Mouse (Mus musculus) thymus, postnatal 25 days (tissue): ENCODE measurements around the gene Fnbp4.
"Not testable (repeated sequence)": the region's sequence is repeated elsewhere in the genome, so short reads cannot be mapped to it uniquely, and the experiment has no call there.

Experiments used
- DNase-seq: peaks from one replicate; pipeline ENCODE4 v3.0.0; 2022

The Fnbp4 gene

DNA sequence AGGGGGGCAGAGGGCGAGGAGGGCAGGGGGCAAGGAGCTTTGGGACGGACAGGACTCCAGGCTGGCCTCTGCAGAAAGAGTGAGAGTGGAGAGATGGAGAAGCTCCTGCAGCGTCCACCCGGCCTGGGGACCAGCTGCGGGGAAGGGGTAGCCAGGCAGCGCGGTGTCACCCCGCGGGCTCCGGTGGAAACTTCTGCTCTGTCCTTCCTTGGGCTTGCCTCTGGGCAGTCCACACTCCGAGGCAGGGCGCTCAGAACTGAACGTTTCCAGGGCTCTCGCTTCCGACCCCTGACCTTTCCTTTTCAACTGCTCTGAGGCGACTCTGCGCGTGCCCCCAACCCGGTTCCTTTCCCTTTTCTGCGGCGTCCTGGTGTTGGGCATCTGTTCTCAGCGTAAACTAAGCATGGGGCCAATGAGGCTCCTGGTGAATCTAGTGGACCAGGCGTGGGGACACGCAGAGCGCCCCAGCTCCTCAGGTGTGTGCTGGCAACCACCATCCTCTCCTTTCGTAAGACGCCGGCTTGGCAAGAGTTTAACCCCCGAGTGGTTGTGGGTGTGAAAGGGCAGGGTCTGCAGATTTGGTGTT, 37.8 kb downstream of the Fnbp4 start:
- no peak for DNase-seq

DNA sequence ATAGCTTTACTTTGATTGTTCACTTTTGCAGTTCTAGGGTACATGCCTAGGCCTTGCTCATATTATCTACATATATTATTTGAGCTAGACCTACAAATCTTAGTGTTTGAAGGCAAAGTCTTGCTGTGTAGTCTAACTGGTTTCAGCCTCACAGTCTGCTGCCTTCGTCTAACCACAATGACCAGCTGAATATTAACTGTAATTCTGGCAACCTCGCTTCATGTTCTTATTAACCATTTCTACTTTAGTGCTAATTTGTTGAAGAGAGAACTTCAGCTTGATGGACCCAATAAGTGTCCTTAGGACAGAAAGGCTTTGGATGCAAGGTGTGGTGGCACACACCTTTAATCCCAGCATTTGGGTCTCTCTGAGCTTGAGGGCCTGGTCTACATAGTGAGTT, 43.0 kb downstream of the Fnbp4 start:
- no peak for DNase-seq

DNA sequence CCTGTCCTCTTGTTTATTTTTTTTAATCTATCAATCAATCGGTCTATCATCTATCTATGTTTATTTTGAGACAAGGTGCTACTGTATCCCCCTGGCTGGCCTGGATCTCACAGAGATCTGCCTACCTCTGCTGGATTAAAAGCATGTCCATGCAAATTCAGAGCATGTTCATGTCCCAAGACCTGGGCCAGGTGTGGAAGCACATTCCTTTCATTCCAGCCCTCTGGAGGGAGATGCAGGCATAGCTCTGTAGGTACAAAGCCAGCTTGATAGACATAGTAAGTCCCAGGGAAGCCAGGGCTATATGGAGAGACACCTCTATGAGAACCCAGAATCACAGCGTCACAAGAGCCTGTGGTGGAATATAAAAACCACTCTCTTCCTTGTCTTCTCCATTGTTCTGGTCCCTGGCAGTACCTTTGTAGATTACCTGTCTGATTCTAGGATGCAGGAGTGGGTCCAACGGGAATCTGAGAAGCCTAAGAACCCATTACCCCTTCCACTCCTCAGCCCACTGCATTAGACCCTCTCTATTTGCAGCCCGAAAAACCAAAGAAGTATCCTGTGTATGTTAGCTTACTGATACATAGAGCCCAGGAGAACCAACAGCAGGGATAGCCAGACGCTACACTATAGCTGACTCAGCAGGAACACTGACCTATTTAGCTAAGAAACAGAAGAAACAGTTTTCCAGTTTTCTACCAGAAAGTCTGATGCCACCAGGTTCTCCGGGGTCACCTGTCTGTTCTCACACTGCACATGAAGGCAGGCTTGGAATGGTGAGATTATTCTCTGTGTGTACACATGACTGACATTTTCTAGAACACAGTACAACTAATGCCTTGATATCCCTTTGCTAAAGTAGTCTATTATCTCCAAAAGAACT, 63.3 kb downstream of the Fnbp4 start:
- no peak for DNase-seq

DNA sequence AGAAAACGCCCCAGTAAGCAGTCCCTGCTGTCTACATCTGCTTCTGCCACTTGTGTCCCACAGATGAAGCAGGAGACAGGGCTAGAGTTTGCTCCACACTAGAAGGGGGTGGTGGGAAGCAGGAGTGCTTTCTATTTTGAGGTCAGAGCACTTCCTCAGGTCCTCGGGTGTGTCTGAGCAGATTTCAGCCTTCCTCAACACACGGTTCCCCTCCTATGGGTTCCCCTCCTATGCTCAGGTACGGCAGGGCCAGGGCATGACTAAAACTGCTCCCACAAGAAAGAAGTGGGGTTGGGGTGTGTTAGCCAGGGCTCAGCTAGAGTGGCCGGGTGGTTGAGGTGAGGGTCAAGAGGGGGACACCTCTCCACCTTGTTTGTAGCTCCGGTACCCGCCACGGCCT, 65.6 kb downstream of the Fnbp4 start:
- DNase-seq, result no peak

DNA sequence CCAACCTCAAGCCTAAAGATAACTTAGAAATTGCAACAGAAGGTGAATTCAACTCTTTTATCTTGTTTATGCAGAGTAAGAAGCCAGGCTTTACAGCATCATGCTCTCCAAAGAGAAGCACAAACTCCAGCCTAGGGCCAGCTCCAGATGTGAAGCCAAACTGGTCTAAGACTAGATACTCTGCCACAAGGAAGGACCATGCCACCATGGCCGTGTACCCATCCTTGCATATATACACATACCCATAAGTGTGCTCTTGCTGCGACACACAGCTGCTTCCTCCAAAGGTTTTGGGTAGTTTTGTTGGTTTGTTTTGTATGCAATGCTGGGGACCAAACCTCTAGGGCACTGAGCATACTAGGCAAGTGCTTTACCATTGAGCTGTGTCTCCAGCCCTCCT, 70.1 kb downstream of the Fnbp4 start:
- DNase-seq, result no peak

DNA sequence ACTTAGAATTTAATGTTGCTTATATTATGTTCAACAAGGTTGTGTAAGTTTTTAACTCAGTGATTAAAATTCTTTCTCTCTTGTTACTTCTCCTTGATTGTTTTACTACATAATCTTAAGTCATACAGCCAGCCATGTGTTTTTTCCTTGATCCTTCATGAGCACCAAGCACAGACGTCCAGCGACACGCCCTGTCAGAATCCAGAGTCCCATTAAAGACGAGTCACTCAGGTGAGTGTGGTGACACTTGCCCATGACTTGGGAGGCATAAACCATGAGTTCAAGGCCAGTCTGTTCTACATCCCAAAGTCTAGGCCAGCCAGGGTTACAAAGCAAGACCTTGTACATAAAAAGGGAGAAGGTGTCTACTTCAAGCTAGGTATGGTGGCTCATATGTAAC, 71.0 kb downstream of the Fnbp4 start:
- no peak for DNase-seq

DNA sequence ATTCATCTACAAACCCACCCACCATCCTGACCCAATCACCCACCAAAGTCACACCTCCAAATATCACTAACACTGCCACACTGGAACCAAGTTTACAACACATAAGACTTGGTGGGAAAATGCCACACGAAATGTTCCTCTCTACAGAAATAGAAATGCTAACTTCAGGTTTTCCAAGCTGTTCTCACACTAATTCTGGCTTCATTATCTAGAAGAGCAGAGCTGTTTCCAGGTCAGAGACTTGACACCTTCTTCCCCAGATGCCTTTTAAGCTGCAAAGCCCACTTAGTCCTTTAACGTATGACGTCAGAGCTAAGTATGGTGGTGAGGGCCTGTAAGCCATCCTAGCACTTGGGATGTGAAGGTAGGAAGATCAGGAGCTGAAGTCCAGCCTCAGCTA, 73.5 kb downstream of the Fnbp4 start:
- no peak for DNase-seq

DNA sequence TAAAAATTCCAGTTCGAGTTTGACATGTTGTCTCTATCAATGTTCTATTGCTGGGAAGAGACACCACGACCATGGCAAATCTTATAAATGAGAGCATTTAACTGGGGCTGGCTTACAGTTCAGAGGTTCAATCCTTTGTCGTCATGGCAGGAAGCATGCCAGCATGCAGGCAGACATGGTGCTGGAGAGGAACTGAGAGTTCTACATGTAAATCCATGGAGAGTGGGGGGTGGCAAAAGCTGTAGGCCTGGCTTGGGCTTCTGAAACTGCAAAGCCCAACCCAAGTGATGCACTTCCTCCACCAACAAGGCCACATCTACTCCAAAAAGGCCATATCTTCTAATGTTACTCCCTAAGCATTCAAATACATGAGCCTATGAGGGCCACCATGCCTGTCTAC, 75.7 kb downstream of the Fnbp4 start:
- DNase-seq, result no peak

DNA sequence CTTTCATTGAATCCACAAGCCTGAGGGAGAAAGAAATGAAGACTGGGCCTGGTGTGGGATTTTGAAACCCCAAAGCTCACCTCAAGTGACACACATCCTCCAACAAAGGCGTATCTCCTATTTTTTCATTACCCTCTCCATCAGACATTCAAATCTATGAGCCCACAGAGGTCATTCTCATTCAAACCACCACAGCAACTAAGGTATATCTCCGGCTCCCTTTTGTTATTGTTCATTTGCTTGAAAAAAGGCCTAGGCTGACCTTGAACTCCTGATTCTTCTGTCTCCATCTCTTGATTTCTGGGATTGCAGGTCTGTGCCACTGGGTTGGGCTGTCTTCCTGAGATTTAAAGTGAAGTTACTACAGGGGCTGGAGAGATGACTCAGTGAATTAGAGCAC, 77.8 kb downstream of the Fnbp4 start:
- DNase-seq, result no peak

DNA sequence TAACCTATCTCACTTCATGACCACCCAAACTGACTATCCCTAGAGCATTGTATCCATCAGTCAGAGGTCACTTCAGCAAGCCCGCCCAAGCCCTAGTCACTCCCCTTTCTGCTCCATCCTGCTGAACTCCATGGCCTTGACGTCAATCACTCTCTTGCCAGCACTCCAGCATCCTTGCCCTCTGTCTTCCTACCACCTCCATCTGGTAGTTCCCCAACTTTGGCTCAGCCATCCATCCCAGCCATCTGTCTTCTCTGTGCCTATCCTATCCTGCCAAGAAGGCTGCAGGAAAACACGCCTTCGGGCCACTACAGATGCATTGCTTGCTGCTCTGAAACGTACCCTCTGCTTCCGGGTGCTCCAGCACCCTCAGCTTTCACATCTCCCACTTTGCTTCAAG, 78.6 kb downstream of the Fnbp4 start:
- no peak for DNase-seq

DNA sequence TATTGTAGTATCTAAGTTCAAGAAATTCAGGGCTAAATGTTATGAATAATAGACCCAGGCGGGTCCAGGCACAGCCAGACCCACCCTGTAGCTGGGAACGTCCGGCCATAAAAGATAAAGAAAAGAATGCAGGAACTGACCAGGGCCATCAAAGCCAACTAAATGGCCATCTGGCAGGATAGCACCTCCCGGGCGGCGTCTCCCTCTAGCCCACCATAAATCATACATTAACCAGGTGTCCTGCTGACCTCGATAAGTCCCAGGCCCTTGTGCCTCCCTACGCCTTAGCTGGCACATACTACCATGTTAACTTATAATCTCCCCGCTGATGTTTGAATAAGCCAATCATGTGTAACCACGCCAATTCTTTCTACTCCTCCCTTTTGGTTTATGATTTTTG, 79.4 kb downstream of the Fnbp4 start:
- not testable (repeated sequence) for DNase-seq

DNA sequence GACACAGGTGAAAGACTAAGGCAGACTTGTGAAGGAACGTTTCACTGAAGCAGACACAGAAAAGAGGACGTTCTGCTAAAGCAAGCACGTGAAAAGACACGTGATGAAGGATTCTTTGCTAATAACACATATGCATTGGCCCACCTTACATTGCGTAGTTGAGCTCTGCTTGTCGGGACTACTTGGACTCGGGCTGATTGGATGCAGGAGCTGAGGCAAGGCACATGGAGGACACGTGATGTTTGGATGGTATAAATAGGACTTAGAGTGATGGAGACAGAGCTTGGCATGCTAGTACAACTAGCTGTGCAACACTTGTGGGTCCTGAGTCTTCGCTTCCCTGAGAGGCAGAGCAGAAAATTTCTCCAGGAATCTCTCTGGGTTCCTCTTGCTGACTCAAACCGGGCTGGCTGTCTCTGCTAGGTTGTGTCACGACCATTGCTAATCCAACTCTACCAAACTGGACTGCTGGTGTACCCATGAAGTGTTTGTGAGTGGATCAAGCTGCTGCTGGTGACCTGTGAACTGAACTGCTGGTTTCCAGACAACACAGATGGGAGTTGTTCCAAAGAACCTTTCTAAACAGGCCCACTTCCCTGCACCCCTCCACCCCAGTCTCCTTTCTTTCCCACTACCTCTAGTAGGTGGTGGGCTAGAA, 80.5 kb downstream of the Fnbp4 start:
- DNase-seq, result no peak

DNA sequence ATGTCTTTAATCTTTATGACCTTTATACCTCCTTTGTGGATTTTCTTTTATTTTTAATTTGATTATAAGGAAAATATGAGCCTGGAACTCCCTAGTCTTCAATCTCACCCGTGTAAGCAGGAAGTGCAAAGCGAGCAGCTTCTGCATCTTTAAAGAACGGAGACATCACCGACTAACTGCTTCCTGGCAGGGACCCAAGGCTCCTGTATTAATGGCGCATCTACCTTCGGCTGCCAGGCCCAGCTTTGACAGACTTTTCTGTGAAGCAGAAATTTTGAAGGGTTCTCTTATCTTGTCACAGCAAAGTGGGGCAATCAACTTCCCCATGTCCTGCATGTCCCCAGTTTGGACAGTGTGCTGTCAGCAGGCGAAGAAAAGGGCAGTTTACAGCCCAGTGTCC, 83.6 kb downstream of the Fnbp4 start:
- no peak for DNase-seq
